Mouse (Mus musculus): ENCODE data around the gene Pex6. TPM values are rescaled to one million over a fixed set of nuclear protein-coding genes. Genes with fewer than 3 reads are reported as not detected.

The Pex6 gene
- polyA plus RNA-seq, 1 experiment, result 29.6 TPM

GRCm38 (mm10) chr17:46747234-46747633 is 36.0 kb downstream of the Pex6 start:
- no peaks in the 10 kb centered on the region for H3K36me3 ChIP-seq (ENCODE audit: control insufficient read depth, insufficient read depth)
- no peaks in the 10 kb centered on the region for H3K27me3 ChIP-seq (ENCODE audit: control insufficient read depth, insufficient read depth, insufficient read length)
- no peak for TF ChIP-seq CEBPB (IDR thresholded peaks at IDR 0.05; ENCODE audit: insufficient read depth, poor library complexity, severe bottlenecking)
- no peak for TF ChIP-seq E2F4 (IDR thresholded peaks at IDR 0.05; ENCODE audit: insufficient read depth)
- no peak for TF ChIP-seq POLR2A (IDR thresholded peaks at IDR 0.05; ENCODE audit: insufficient read length, low read depth)
- TF ChIP-seq TCF3 (IDR thresholded peaks at IDR 0.05; ENCODE audit: insufficient read length, low read depth), result no peak
- no peak for TF ChIP-seq USF1 (IDR thresholded peaks at IDR 0.05; ENCODE audit: low read depth)
- TF ChIP-seq SRF (IDR thresholded peaks at IDR 0.05; ENCODE audit: control insufficient read depth, insufficient read length, low read depth), result no peak
- no peak for TF ChIP-seq MYOG (IDR thresholded peaks at IDR 0.05; ENCODE audit: control insufficient read depth in 1 of 3, insufficient read depth in 1 of 3, insufficient read length in 2 of 3, low read depth in 2 of 3)
- no peak for TF ChIP-seq REST (IDR thresholded peaks at IDR 0.05; ENCODE audit: insufficient read depth, insufficient read length)
- no peak for TF ChIP-seq MYOD1 (IDR thresholded peaks at IDR 0.05; ENCODE audit: control insufficient read depth in 1 of 3, insufficient read length in 2 of 3, low read depth in 2 of 3)
- TF ChIP-seq MAX (IDR thresholded peaks at IDR 0.05; ENCODE audit: low read depth), result no peak
- no peak for TF ChIP-seq TCF12 (IDR thresholded peaks at IDR 0.05; ENCODE audit: insufficient read depth, poor library complexity, severe bottlenecking)
- no peak for TF ChIP-seq POLR2AphosphoS2 (IDR thresholded peaks at IDR 0.05; ENCODE audit: insufficient read length, low read depth)
- H3K4me3 ChIP-seq, result no peak overlapping the region
- peaks cover 28% of the 10 kb centered on the region for H3K79me2 ChIP-seq (ENCODE audit: control insufficient read depth, insufficient read depth)
- H3K4me2 ChIP-seq (ENCODE audit: low read depth), result no peak overlapping the region
- no peak overlapping the region for H3ac ChIP-seq (ENCODE audit: control insufficient read depth, insufficient read length)

- H3K4me3 ChIP-seq, result no peak overlapping the region
- H3K36me3 ChIP-seq (ENCODE audit: control insufficient read depth, insufficient read depth), result no peaks in the 10 kb centered on the region
- no peaks in the 10 kb centered on the region for H3K27me3 ChIP-seq (ENCODE audit: control insufficient read depth, insufficient read depth, insufficient read length)
- H3K79me2 ChIP-seq (ENCODE audit: control insufficient read depth, insufficient read depth), result peaks cover 28% of the 10 kb centered on the region
- no peak overlapping the region for H3ac ChIP-seq (ENCODE audit: control insufficient read depth, insufficient read length)
- H3K4me2 ChIP-seq (ENCODE audit: low read depth), result no peak overlapping the region
- TF ChIP-seq TCF12 (IDR thresholded peaks at IDR 0.05; ENCODE audit: insufficient read depth, poor library complexity, severe bottlenecking) (no peak), SRF (IDR thresholded peaks at IDR 0.05; ENCODE audit: control insufficient read depth, insufficient read length, low read depth) (no peak), POLR2A (IDR thresholded peaks at IDR 0.05; ENCODE audit: insufficient read length, low read depth) (no peak), MAX (IDR thresholded peaks at IDR 0.05; ENCODE audit: low read depth) (no peak), USF1 (IDR thresholded peaks at IDR 0.05; ENCODE audit: low read depth) (no peak), MYOG (IDR thresholded peaks at IDR 0.05; ENCODE audit: control insufficient read depth in 1 of 3, insufficient read depth in 1 of 3, insufficient read length in 2 of 3, low read depth in 2 of 3) (no peak), E2F4 (IDR thresholded peaks at IDR 0.05; ENCODE audit: insufficient read depth) (no peak), POLR2AphosphoS2 (IDR thresholded peaks at IDR 0.05; ENCODE audit: insufficient read length, low read depth) (no peak), REST (IDR thresholded peaks at IDR 0.05; ENCODE audit: insufficient read depth, insufficient read length) (no peak), CEBPB (IDR thresholded peaks at IDR 0.05; ENCODE audit: insufficient read depth, poor library complexity, severe bottlenecking) (no peak), TCF3 (IDR thresholded peaks at IDR 0.05; ENCODE audit: insufficient read length, low read depth) (no peak), MYOD1 (IDR thresholded peaks at IDR 0.05; ENCODE audit: control insufficient read depth in 1 of 3, insufficient read length in 2 of 3, low read depth in 2 of 3) (no peak)
Observed at GRCm38 (mm10) chr17:46747806-46748205, 36.5 kb downstream of the Pex6 start.

- Histone ChIP-seq H3K27me3 (ENCODE audit: control insufficient read depth, insufficient read depth, insufficient read length) (no peaks in the 10 kb centered on the region), H3ac (ENCODE audit: control insufficient read depth, insufficient read length) (no peak overlapping the region), H3K79me2 (ENCODE audit: control insufficient read depth, insufficient read depth) (peaks cover 28% of the 10 kb centered on the region), H3K4me3 (no peak overlapping the region), H3K36me3 (ENCODE audit: control insufficient read depth, insufficient read depth) (no peaks in the 10 kb centered on the region), H3K4me2 (ENCODE audit: low read depth) (no peak overlapping the region)
- no peak for TF ChIP-seq POLR2AphosphoS2 (IDR thresholded peaks at IDR 0.05; ENCODE audit: insufficient read length, low read depth)
- TF ChIP-seq CEBPB (IDR thresholded peaks at IDR 0.05; ENCODE audit: insufficient read depth, poor library complexity, severe bottlenecking), result no peak
- no peak for TF ChIP-seq MYOG (IDR thresholded peaks at IDR 0.05; ENCODE audit: control insufficient read depth in 1 of 3, insufficient read depth in 1 of 3, insufficient read length in 2 of 3, low read depth in 2 of 3)
- TF ChIP-seq TCF12 (IDR thresholded peaks at IDR 0.05; ENCODE audit: insufficient read depth, poor library complexity, severe bottlenecking), result no peak
- no peak for TF ChIP-seq REST (IDR thresholded peaks at IDR 0.05; ENCODE audit: insufficient read depth, insufficient read length)
- no peak for TF ChIP-seq USF1 (IDR thresholded peaks at IDR 0.05; ENCODE audit: low read depth)
- no peak for TF ChIP-seq SRF (IDR thresholded peaks at IDR 0.05; ENCODE audit: control insufficient read depth, insufficient read length, low read depth)
- no peak for TF ChIP-seq TCF3 (IDR thresholded peaks at IDR 0.05; ENCODE audit: insufficient read length, low read depth)
- TF ChIP-seq MYOD1 (IDR thresholded peaks at IDR 0.05; ENCODE audit: control insufficient read depth in 1 of 3, insufficient read length in 2 of 3, low read depth in 2 of 3), result no peak
- TF ChIP-seq MAX (IDR thresholded peaks at IDR 0.05; ENCODE audit: low read depth), result no peak
Observed at GRCm38 (mm10) chr17:46749282-46749681, 38.0 kb downstream of the Pex6 start.

- Histone ChIP-seq H3ac (ENCODE audit: control insufficient read depth, insufficient read length) (no peak overlapping the region), H3K27me3 (ENCODE audit: control insufficient read depth, insufficient read depth, insufficient read length) (no peaks in the 10 kb centered on the region), H3K79me2 (ENCODE audit: control insufficient read depth, insufficient read depth) (peaks cover 28% of the 10 kb centered on the region), H3K4me3 (peak overlapping the region; percentile 59), H3K36me3 (ENCODE audit: control insufficient read depth, insufficient read depth) (no peaks in the 10 kb centered on the region), H3K4me2 (ENCODE audit: low read depth) (peak overlapping the region; percentile 96)
- TF ChIP-seq E2F4 (IDR thresholded peaks at IDR 0.05; ENCODE audit: insufficient read depth) (no peak), MYOG (IDR thresholded peaks at IDR 0.05; ENCODE audit: control insufficient read depth in 1 of 3, insufficient read depth in 1 of 3, insufficient read length in 2 of 3, low read depth in 2 of 3) (no peak), TCF12 (IDR thresholded peaks at IDR 0.05; ENCODE audit: insufficient read depth, poor library complexity, severe bottlenecking) (no peak), USF1 (IDR thresholded peaks at IDR 0.05; ENCODE audit: low read depth) (no peak), REST (IDR thresholded peaks at IDR 0.05; ENCODE audit: insufficient read depth, insufficient read length) (no peak), SRF (IDR thresholded peaks at IDR 0.05; ENCODE audit: control insufficient read depth, insufficient read length, low read depth) (no peak), CEBPB (IDR thresholded peaks at IDR 0.05; ENCODE audit: insufficient read depth, poor library complexity, severe bottlenecking) (no peak), POLR2A (IDR thresholded peaks at IDR 0.05; ENCODE audit: insufficient read length, low read depth) (no peak), POLR2AphosphoS2 (IDR thresholded peaks at IDR 0.05; ENCODE audit: insufficient read length, low read depth) (no peak), MAX (IDR thresholded peaks at IDR 0.05; ENCODE audit: low read depth) (no peak), TCF3 (IDR thresholded peaks at IDR 0.05; ENCODE audit: insufficient read length, low read depth) (no peak), MYOD1 (IDR thresholded peaks at IDR 0.05; ENCODE audit: control insufficient read depth in 1 of 3, insufficient read length in 2 of 3, low read depth in 2 of 3) (no peak)
Observed at GRCm38 (mm10) chr17:46750580-46750979, 39.3 kb downstream of the Pex6 start.

Measured in myocyte (in vitro differentiated cells).